Mouse (Mus musculus): ENCODE results near the gene Tnfrsf8.
A peak's percentile ranks its signal among the peaks of the same experiment; 100 is the strongest.
"Not testable (repeated sequence)": the region's sequence is repeated elsewhere in the genome, so short reads cannot be mapped to it uniquely, and the experiment has no call there.

The Tnfrsf8 gene

DNA sequence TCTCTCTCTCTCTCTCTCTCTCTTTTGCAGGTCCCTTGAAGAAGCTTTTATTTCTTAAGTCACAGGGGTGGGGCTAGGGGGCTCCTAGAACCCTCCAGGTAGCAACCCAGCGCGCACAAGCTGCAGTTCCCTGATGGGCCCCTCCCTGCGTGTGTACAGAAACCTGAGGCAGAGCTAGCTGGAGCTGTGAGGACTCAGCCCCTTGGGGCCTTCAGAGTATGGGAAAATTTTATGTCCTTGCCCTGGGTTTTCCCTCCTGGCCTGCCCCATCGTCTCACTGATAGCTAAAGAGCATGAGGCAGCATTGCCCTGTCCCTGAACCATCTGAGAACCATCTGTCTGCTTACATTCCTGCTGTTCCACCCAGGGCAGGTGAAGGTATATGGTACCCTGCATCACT is 8.5 kb downstream of the Tnfrsf8 start:
- DNase-seq: no peak

DNA sequence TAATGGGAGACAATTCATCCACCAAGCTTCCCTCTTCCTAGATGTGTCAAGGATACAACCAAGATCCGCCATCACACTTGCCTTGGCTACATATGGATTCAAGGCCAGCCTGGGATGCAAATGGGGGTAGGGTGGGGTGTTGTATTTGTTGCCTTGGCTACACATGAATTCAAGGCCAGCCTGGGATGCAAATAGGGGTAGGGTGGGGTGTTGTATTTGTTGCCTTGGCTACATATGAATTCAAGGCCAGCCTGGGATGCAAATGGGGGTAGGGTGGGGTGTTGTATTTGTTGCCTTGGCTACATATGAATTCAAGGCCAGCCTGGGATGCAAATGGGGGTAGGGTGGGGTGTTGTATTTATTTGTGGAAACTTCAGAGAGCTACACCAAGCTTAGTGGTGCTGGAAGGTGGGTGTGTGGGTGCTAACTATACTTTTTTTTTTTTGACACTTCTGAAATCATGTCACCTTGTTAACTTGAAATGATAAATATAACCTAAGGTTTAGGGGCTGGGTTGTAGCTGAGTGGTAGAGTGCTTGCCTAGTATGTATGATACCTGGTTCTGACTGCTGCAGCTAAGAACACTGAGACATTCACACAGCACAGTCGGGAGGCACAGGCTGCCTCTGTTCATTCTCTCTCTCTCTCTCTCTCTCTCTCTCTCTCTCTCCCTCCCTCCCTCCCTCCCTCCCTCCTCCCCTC is 9.2 kb downstream of the Tnfrsf8 start:
- not testable (repeated sequence) for DNase-seq

- no peak for DNase-seq
These were observed 10.9 kb downstream of the Tnfrsf8 start for GRCm38 (mm10) chr4:145304109-145304508.

DNA sequence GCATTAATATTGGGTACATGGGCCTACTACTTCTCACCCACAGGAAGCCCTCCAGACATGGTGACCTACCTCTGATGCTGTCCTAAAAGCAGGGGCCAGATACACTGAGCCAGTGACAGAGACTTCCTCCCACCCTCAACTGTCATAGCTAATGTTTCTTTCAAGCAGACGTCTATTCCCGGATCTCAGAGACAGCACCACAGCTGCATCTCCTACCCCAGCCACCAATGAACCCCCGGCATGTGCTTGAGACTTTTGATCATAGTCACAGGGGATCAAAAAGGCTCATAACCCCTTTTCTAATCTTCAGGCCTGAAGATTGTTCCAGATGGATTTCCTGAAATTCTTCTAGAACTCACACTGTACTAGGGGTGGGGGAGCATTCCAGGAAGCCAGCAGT is 12.9 kb downstream of the Tnfrsf8 start:
- DNase-seq: no peak

GRCm38 (mm10) chr4:145300210-145300927 is 14.6 kb downstream of the Tnfrsf8 start:
- peak; percentile 4 for DNase-seq

DNA sequence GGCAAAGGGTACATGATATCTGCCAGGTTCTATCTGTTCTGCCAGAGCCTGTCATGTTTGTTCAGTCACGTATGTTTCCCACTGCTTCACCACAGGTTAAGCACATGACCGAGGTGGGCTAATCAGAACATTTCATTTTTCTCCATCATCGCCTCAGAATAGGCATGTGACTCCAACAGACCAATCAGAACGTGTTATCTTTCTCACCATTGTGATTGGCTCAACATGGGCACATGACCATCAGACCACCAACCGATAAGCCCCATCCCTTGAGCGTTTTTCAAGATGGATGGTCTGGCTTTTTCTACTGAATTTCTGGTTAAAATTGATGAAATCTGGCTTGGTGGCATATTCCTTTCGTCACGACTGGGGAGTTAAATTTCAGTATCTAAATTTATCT is 15.6 kb downstream of the Tnfrsf8 start:
- no peak for DNase-seq

DNA sequence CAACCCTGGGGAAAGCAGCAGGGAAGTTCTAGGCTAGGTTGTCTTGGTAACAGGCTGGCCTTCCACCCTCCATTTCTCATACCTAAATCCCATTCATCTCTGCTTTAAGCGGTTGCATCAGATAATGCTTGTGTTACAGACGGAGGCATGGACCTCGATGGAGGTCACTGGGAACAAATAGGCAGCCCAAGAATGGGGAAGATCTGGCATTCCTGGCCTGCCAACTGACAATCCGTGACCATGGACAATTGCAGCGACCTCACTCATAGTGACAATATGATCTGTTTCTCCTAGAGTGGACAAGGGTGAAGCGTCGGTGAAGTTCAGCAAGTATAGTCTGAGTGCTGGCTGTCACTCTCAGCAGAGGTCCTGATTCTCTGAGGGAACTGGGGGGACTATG is 16.1 kb downstream of the Tnfrsf8 start:
- DNase-seq: no peak

DNA sequence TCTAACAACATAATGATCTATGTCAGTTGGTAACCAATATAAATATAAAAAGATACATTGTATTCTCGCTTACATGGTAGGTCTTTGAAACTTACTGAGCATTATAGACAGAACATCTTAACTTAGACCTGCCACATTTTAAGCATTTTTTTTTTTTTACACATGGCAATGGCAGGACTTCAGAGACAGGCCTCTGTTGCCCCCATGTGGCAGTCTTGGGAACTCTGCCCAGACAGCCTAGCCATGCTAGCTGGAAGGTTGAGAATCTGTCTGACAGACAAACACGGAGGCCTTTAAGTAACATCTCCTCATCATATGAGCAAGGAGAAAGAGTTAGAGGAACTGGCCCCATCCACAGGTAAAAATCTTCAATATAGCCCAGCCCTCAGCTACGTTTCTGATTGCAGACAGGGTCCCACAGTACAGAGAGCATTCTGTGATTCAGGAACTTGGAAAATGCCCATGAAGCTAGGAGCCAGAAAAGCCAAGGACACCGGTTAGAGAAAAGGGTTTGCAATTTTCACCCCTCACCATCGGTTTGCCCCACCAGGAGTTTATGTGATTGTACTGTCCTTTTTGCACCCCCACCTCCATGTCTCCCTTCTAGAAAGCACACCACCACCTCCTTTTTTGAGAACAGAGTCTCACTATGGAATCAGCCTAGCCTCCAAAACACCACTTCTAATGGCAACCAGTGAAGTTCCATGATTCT is 19.2 kb downstream of the Tnfrsf8 start:
- peak; percentile 58 for DNase-seq

DNA sequence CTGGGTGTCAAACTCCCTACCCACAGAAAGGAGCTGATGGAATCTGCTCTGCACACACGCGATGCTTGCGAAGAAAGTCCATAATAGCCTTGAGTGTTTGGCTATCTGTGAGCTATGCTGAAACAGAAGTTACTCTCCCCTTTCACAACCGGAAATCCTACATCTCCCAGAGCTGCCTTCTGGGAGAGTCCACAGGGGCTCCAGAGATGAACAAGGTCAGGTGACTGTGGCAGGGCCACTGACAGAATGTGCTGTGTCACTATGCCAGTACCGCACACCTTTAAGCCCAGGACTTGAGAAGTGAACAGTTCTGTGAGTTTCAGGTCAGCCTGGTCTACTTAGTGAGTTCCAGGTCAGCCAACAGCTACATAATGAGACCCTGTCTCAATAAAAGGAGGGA is 20.4 kb downstream of the Tnfrsf8 start:
- DNase-seq: no peak

GRCm38 (mm10) chr4:145286369-145287120 is 28.4 kb downstream of the Tnfrsf8 start:
- peak; percentile 78 for DNase-seq

GRCm38 (mm10) chr4:145284675-145285074 is 30.3 kb downstream of the Tnfrsf8 start:
- no peak for DNase-seq

GRCm38 (mm10) chr4:145283441-145283840 is 31.5 kb downstream of the Tnfrsf8 start:
- DNase-seq: no peak

DNA sequence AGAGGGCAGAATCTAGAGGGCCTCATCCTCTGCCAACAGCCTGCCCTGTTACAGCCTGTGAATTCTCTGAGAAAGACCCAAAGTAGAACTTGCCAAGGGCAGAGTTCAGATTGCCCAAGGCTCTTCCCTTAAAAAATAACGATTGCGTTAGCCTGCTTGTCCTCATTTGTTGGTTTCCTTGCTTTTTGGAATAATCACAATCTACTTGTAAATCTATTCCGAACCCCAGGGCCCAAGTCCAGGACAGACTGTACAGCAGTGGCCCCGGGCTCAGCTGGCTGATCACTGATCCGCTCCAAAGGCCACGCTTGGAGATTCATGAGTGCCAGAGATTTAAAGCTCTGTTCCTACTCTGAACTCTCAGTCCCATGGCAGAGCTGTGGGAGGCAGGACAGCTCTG is 34.0 kb downstream of the Tnfrsf8 start:
- no peak for DNase-seq

GRCm38 (mm10) chr4:145278724-145279370 is 36.1 kb downstream of the Tnfrsf8 start:
- no peak for DNase-seq

DNA sequence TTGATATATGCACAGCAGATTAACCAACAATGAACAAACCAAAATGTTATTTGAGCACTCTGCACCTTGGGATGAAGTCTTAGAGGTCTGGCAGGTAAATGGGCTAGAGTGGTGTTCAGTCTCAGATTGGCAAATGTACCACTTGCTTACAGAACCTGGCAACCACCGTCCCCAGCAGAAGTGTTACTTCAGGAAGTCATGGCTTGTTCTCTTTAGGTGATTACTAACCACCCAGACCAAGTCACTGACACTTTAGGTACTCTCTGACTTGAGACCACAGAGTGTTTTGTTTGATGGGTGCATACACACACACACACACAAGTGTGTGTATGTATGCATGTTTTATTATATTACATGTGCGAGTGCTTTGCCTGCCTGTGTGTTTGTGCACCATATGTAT is 36.7 kb downstream of the Tnfrsf8 start:
- no peak for DNase-seq

DNA sequence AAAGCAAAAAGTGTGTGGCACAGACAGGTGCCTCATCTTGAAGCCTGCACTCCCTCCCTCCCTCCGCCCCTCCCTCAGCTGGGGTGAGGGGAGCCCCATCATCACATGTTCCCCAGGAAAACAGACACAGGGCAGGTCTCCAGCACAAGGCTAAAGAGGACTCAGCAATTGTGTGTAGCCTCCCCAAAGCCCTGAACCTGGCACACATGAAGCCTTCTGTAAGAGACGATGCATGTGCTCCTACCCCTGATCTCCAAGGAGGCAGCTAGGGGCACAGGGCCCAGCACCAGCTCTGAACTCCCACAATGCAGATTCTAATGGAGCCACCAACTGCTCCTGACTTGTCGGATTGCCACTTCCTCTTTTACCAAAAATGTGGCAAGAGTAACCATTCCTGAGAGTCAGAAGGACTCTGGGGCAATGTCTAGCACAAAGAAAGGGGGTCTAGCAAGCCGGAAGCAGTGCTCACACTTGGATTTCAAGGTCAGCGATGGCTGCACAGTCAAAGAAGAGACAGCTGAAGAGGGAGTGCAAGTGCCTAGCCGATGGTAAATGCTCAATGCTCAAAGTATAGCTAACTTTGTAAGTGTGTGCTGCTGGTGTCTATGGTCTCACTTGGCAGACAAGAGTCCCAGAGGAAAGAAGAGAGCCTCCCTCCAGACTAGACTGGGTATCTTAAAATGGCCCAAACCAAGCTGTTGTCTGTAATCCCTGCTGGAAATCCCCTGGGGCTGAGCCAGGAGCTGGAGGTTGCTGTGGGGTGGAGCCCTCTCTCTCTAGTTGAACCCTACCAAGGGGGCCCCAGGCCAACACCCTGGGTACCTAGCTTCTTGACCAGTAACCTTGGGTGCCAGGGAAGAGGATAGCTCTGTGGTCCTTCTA is 38.4 kb downstream of the Tnfrsf8 start:
- DNase-seq: no peak

DNA sequence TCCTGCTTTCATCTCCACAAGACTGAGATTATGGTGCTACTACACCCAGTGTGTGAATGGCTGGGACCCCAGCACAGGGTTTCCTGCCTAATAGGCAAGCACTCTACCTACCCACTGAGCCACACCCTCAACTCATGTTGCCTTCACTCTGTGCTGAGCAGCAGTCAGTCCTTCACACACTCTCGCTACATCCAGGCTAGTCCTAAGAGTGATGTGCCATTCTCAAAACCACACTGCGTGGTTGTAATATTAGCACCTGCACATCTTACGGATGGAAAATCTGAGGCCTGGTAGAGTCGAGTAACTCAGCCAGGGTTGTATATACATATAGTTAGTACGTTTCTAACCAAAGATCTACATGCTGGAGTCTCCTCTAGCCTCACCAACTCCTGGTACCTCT is 40.1 kb downstream of the Tnfrsf8 start:
- DNase-seq: no peak

GRCm38 (mm10) chr4:145273923-145274322 is 41.0 kb downstream of the Tnfrsf8 start:
- no peak for DNase-seq

GRCm38 (mm10) chr4:145272763-145273162 is 42.2 kb downstream of the Tnfrsf8 start:
- DNase-seq: no peak

DNA sequence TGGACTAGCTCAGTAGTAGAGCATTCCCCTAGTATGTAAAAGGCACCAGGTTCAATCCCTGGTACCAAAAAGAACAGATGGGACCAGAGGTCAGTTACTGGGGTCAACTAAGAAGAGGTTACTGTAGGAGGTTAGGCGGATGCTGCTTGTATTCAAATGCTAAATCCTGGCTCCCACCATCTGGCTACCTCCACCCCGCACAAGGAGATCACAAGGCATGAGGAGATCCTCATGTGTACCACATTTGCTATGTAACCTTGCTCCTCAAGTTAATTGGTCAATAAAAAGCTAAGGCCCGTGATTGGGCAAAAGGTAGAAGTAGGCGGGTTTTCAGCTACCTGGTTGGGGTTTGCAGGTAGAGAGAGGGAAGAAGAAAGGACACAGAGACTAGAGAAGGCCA is 43.3 kb downstream of the Tnfrsf8 start:
- DNase-seq: no peak

- no peak for DNase-seq
These were observed 44.8 kb downstream of the Tnfrsf8 start for GRCm38 (mm10) chr4:145270136-145270535.

Data from embryo, embryonic 11 days (tissue).